Mouse (Mus musculus) ES-Bruce4 (cell line): ENCODE measurements around the gene Natd1. TPM values are rescaled to one million over a fixed set of nuclear protein-coding genes. Genes with fewer than 3 reads are reported as not detected.
A peak's percentile ranks its signal among the peaks of the same experiment; 100 is the strongest.

Experiments
- H3K27ac ChIP-seq: 2 replicates; pipeline ENCODE4 v1.5.1; 2012; ENCODE audit warnings: low read length, inconsistent platforms; ENCODE audit not compliant: insufficient read depth
- H3K27me3 ChIP-seq: 2 replicates; pipeline ENCODE4 v1.6.1; 2012; ENCODE audit warnings: mild to moderate bottlenecking, low read length, inconsistent platforms; ENCODE audit not compliant: control insufficient read depth, poor library complexity, insufficient read depth, severe bottlenecking
- H3K36me3 ChIP-seq: 2 replicates; pipeline ENCODE4 v1.6.1; 2012; ENCODE audit warnings: inconsistent platforms, mild to moderate bottlenecking, low read length, moderate library complexity; ENCODE audit not compliant: control insufficient read depth, poor library complexity, insufficient read depth, severe bottlenecking
- H3K4me1 ChIP-seq: one replicate; pipeline ENCODE4 v1.8.1; 2011; ENCODE audit warnings: low read length; ENCODE audit not compliant: control insufficient read depth, insufficient read depth
- H3K4me3 ChIP-seq: 2 replicates; pipeline ENCODE4 v1.5.1; 2011; ENCODE audit warnings: low read depth, mild to moderate bottlenecking, low read length
- H3K9ac ChIP-seq: 2 replicates; pipeline ENCODE4 v1.6.1; 2012; ENCODE audit warnings: low read depth, mild to moderate bottlenecking, inconsistent platforms; ENCODE audit not compliant: poor library complexity, severe bottlenecking
- H3K9me3 ChIP-seq: replicated peaks from 2 replicates; pipeline ENCODE4 v1.6.1; 2012; ENCODE audit warnings: mild to moderate bottlenecking, low read length, inconsistent platforms; ENCODE audit not compliant: control insufficient read depth, poor library complexity, insufficient read depth, severe bottlenecking
- CTCF ChIP-seq: IDR thresholded peaks from one replicate; pipeline ENCODE4 v1.8.1; 2011; ENCODE audit warnings: low read depth, low read length
- EP300 ChIP-seq: IDR thresholded peaks from 2 replicates; pipeline ENCODE4 v1.6.1; 2011; ENCODE audit warnings: low read depth, low read length; ENCODE audit not compliant: insufficient read depth
- POLR2A ChIP-seq: IDR thresholded peaks from one replicate; pipeline ENCODE4 v1.8.1; 2011; ENCODE audit warnings: low read length; ENCODE audit not compliant: insufficient read depth
- polyA plus RNA-seq: library from polyadenylated mRNA; stranded (reverse); fragments of >200 nt; gene quantifications from 2 replicates; pipeline ENCODE4 v1.2.4, GENCODE M21; 2011; ENCODE audit warnings: low read depth; ENCODE audit not compliant: missing spikeins, insufficient read depth, insufficient read length

Gene Natd1
- polyA plus RNA-seq, 1 experiment: 20.5 TPM

DNA sequence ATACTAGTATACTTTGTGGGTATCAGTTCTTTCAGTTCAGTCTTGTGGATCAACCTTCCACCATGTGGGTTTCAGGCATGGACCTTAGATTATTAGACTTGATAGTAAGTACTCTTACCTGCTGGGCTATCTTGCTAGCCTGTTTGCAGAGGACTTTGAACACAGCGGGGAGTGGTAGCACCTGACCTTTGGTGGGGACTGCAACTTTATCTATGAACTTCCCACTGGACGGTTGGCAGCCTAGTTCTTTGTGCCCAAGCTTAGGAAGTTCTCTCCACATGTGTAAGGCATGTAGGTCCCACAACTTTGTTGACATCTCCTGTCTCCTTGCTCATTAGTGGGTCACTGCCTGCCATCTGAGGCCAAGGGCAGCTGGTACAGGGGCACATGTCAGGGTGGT lies 20.2 kb upstream of the Natd1 start:
- Histone ChIP-seq H3K4me3 (no peak overlapping the region), H3K27ac (no peak overlapping the region), H3K36me3 (0 out of 2 replicates have a peak, but pooled peaks cover 3% of the 10 kb centered on the region), H3K4me1 (peaks cover 2% of the 10 kb centered on the region), H3K9me3 (no peaks in the 10 kb centered on the region), H3K27me3 (no peaks in the 10 kb centered on the region), H3K9ac (no peak overlapping the region)
- TF ChIP-seq CTCF (no peak), EP300 (no peak), POLR2A (no peak)

DNA sequence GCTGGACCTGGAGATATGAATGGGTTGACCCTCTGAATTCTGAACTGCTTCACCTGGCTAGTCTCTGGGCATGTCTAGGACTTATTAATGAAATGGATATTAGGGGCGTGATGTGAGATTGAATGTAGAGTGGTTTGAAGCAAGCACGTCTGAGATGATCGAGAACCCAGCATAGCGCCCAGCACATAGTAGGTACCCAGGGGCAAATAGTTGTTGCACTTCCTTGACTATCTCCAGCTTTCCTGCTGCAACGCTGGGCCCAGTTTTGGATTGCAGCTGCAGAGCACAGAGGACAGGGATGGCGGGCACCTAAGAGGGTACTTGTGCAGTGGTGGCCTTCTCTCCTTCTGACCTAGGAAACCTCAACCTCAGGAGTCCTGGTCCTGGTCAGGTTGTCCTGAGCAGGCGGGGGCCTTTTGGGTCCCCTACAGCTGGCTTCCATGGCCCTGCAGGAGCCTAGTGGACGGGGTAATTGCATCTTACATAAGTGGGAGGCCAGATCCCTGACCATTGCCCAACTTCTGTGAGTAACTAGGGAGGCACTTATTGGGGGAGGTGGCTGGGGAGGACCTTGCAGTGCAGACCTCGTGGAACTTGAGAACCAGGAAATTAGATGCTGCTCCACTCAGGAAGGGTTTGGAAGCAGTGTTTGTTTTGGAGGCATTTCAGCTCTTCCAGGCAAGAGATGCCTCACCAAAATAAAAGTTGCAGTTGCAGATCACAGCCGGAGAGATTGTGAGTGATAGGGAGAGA lies 18.8 kb upstream of the Natd1 start:
- Histone ChIP-seq H3K27ac (no peak overlapping the region), H3K27me3 (no peaks in the 10 kb centered on the region), H3K36me3 (0 out of 2 replicates have a peak, but pooled peaks cover 3% of the 10 kb centered on the region), H3K4me1 (peaks cover 5% of the 10 kb centered on the region), H3K9ac (peak overlapping the region; percentile 88; the same call in 1 of the 2 replicates), H3K9me3 (no peaks in the 10 kb centered on the region), H3K4me3 (no peak overlapping the region)
- TF ChIP-seq CTCF (no peak), POLR2A (no peak), EP300 (no peak)

DNA sequence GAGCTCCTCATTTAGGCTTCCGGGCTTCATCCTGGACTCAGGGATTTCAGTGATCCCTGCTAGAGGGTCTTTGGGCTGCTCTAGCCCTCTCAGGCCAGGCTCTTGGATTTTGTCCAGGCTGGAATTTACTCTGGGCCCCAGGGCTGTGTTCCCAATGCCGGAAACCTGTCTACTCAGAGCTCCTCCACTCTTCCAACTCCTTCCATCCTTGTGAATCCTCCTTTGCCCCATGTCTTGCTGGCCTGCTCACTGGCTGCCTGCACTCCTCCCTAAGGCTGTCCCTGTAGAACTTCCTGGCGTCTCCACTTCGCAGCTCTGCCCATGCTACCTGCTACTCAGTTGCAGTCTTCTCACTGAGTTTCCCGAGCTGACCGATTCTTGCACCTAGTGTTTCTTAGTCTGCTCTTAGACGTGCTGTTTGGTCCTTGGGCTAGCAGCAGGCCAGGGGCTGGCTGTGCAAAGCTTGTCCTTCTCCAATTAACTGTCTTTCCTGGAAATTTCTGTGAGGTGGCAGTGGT lies 18.0 kb upstream of the Natd1 start:
- H3K36me3 ChIP-seq: 0 out of 2 replicates have a peak, but pooled peaks cover 3% of the 10 kb centered on the region
- TF ChIP-seq CTCF (no peak), POLR2A (no peak), EP300 (no peak)
- peak overlapping the region; percentile 88 for H3K9ac ChIP-seq
- H3K27ac ChIP-seq: no peak overlapping the region
- H3K9me3 ChIP-seq: no peaks in the 10 kb centered on the region
- H3K4me3 ChIP-seq: peak overlapping the region; percentile 92
- H3K27me3 ChIP-seq: no peaks in the 10 kb centered on the region
- H3K4me1 ChIP-seq: peaks cover 5% of the 10 kb centered on the region

DNA sequence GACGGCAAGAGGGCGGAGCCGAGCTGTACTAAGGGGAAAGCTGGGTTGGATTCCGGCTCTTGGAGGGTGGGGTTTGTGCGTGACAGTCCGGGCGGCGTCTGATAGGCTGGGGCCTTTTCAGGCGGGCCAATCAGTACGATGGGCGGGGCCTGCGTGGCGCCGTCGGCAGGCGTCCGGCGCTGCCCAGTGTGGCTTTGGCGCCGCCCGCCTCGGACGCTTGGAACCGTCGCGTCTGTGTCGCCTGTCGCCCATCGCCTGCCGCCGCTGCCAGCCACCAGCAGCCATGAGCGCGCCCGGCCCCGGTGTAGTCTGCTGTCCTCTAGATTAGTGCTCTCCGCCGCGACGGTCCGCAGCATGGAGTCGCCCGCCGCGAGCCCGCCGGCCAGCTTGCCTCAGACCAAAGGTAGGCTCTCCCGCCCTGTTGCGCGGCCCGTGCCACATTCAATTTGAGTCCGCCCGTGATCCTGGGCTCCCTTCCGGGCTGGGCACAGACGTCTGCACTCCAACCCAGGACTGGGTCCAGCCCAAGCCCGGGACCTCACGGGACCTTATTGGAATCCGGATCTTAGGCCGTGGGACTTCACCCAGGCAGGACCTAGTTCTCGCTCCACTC lies 17.4 kb upstream of the Natd1 start, which contains the start of gene Map2k3:
Map2k3 (plus strand) TSS at position 165 of the 613 bp plus-strand sequence.
- Histone ChIP-seq H3K9ac (peak within 1 kb of the TSS; percentile 88), H3K4me1 (peaks cover 5% of the 10 kb centered on the region), H3K27ac (peak within 1 kb of the TSS; percentile 49), H3K27me3 (no peaks in the 10 kb centered on the region), H3K4me3 (peak within 1 kb of the TSS; percentile 92), H3K9me3 (no peaks in the 10 kb centered on the region), H3K36me3 (0 out of 2 replicates have a peak, but pooled peaks cover 3% of the 10 kb centered on the region)
- TF ChIP-seq CTCF: no peak
- TF ChIP-seq POLR2A: peak; percentile 71
- TF ChIP-seq EP300: no peak

DNA sequence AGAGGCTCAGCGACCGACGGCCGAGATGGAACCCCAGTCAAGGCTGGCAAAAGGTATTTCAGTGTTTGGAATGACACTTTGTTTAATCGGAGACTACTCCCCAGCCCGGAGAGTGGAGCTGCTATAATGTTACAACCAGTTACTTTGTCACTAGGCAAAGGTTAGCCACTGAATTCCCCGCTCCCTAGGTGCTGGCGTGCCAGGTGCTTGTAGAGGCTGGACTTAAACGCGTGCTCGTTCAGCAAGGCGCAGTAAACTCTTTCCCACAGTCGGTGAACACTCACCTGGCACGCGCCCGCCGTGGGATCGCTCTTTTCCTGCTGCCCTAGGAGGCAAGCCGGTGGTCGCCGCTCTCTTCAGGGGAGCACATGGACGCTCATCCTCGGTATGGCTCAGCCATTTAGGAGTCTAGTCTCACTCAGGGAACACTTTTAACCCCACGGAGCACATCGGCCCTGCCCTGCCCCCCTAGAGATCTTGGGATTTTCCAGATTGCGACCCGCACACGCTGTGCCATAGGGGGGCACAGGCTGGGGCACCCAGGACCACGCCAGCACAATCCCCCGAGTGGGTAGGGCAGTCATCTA lies 16.8 kb upstream of the Natd1 start:
- Histone ChIP-seq H3K9me3 (no peaks in the 10 kb centered on the region), H3K27ac (peak overlapping the region; percentile 49), H3K9ac (peak overlapping the region; percentile 88), H3K27me3 (no peaks in the 10 kb centered on the region), H3K4me3 (peak overlapping the region; percentile 89), H3K4me1 (peaks cover 7% of the 10 kb centered on the region), H3K36me3 (0 out of 2 replicates have a peak, but pooled peaks cover 3% of the 10 kb centered on the region)
- no peak for TF ChIP-seq CTCF
- TF ChIP-seq EP300: no peak
- no peak for TF ChIP-seq POLR2A
